Mouse (Mus musculus) myocyte (in vitro differentiated cells): ENCODE measurements around the gene Lrrc63.

ENCODE experiments used
- CEBPB ChIP-seq: IDR thresholded peaks from 2 replicates; pipeline ENCODE4 v1.6.1; 2011; ENCODE audit warnings: mild to moderate bottlenecking, moderate library complexity; ENCODE audit not compliant: poor library complexity, insufficient read depth, severe bottlenecking
- MAX ChIP-seq: IDR thresholded peaks from one replicate; pipeline ENCODE4 v1.6.1; 2011; ENCODE audit warnings: low read depth, mild to moderate bottlenecking, control low read depth
- MYOD1 ChIP-seq, 3 experiments: IDR thresholded peaks; one replicate each; pipeline ENCODE4 v1.6.1; 2011; ENCODE audit warnings: control low read depth in 2 of 3, low read depth in 2 of 3, mild to moderate bottlenecking in 2 of 3, moderate library complexity in 1 of 3; ENCODE audit not compliant: insufficient read length in 2 of 3, control insufficient read depth in 1 of 3
- MYOG ChIP-seq, 3 experiments: IDR thresholded peaks; one replicate each; pipeline ENCODE4 v1.6.1; 2011; ENCODE audit warnings: control low read depth in 2 of 3, low read depth in 2 of 3, mild to moderate bottlenecking in 2 of 3; ENCODE audit not compliant: insufficient read length in 2 of 3, control insufficient read depth in 1 of 3, insufficient read depth in 1 of 3
- POLR2A ChIP-seq: IDR thresholded peaks from one replicate; pipeline ENCODE4 v1.6.1; 2011; ENCODE audit warnings: low read depth, mild to moderate bottlenecking, control low read depth, moderate library complexity; ENCODE audit not compliant: insufficient read length
- POLR2AphosphoS2 ChIP-seq: IDR thresholded peaks from one replicate; pipeline ENCODE4 v1.6.1; 2011; ENCODE audit warnings: low read depth, control low read depth; ENCODE audit not compliant: insufficient read length
- REST ChIP-seq: IDR thresholded peaks from one replicate; pipeline ENCODE4 v1.6.1; 2011; ENCODE audit warnings: mild to moderate bottlenecking, control low read depth, moderate library complexity; ENCODE audit not compliant: insufficient read depth, insufficient read length
- TCF12 ChIP-seq: IDR thresholded peaks from one replicate; pipeline ENCODE4 v1.6.1; 2011; ENCODE audit warnings: mild to moderate bottlenecking, control low read depth; ENCODE audit not compliant: poor library complexity, insufficient read depth, severe bottlenecking
- USF1 ChIP-seq: IDR thresholded peaks from one replicate; pipeline ENCODE4 v1.6.1; 2011; ENCODE audit warnings: low read depth, mild to moderate bottlenecking, control low read depth, moderate library complexity

DNA sequence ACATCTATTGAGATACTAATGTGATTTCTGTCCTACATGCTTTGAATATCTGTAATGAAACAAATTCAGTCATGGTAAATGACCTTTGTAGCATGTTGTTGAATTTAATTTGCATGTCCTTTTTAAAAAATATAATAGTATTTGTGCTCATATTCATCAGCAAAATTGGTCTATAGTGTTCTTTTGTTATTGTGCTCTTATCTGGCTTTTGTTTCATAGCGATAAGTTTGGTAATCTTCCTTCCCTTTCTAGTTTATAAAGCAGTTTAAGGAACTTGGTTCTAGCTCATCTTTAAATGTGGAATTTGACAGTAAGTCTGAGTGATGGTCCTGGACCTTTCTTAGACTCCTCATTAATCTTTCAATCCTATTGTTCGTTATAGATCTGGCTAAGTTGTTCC lies 28.7 kb upstream of the Lrrc63 start:
- TF ChIP-seq TCF12, result no peak
- no peak for TF ChIP-seq POLR2AphosphoS2
- no peak for TF ChIP-seq MYOG (IDR thresholded peaks at IDR 0.05; ENCODE audit: control insufficient read depth in 1 of 3, insufficient read depth in 1 of 3, insufficient read length in 2 of 3, low read depth in 2 of 3)
- no peak for TF ChIP-seq POLR2A
- TF ChIP-seq USF1, result no peak
- no peak for TF ChIP-seq MYOD1 (IDR thresholded peaks at IDR 0.05; ENCODE audit: control insufficient read depth in 1 of 3, insufficient read length in 2 of 3, low read depth in 2 of 3)
- TF ChIP-seq CEBPB, result no peak
- TF ChIP-seq MAX, result no peak
- TF ChIP-seq REST, result no peak
